Mouse (Mus musculus): Measurements from ENCODE around the gene Ttc37. TPM values are rescaled to one million over a fixed set of nuclear protein-coding genes. Genes with fewer than 3 reads are reported as not detected.

The Ttc37 gene
- total RNA-seq (2014; rRNA removed) = 11.3 and 13.5 TPM in 2 replicates
- 5.7 and 6.2 TPM in 2 replicates for polyA plus RNA-seq (2015; fragmentation: Nextera tagmentation; extraction: Ambion mirVana)

DNA sequence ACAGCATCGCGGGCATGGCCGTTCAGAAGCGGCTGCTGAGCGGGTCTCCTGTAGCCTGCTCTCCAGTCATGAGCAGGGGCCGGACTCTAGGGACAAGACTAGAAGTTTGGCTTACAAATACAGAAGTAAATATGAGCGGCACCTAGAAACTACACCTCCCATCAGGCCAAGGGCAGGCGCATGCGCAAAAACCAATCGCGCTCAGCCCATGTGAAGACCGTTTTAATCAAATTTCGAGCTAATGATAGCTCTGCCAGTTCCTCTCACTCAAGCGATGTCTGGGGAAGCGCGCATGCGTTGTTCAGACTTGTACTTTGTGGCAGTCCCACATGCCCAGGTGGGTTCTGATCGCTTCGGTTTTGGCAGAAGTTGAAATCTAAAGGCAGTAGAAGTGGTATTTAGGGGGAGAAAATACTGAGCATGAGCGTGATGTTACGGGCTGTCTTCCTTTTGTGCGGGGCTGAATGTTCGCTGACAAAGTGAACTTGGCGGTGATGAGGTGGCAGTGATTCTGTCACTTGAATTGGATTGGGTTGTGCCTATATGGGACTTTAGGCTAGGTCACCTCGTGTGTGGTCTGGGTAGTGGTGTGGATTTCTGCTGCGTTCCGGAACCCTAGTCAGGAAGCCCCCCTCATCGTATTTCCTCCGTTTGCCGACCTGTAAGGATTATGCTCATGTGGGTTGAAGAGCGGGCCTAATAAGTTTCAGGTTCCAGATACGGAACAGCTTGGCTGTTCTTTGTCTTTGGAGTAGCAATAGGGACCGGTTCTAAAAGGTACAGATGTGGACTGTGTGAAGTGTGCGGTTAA lies at the start of gene Ttc37, which contains the start of gene Arsk:
Gene Ttc37 (plus strand): TSS at position 242 of the 811 bp plus-strand sequence.
Gene Arsk (minus strand): TSS at position 168 of the 811 bp plus-strand sequence.
- ATAC-seq (peak; percentile 98), DNase-seq (ENCODE audit: low spot score) (peak; percentile 98)
- no peaks in the 10 kb centered on the region for H3K27me3 ChIP-seq (ENCODE audit: insufficient read depth, low read length)
- peak within 1 kb of the TSS; percentile 68 for H3K27ac ChIP-seq
- peak within 1 kb of the TSS; percentile 67 for H3K9ac ChIP-seq (replicated peaks; ENCODE audit: low read length)
- peak within 1 kb of the TSS; percentile 77 for H3K4me3 ChIP-seq (ENCODE audit: low read length)
- H3K4me1 ChIP-seq (ENCODE audit: insufficient read depth, low read length) = peaks cover 4% of the 10 kb centered on the region; the same call in 1 of the 2 replicates
- no peaks in the 10 kb centered on the region for H3K36me3 ChIP-seq (ENCODE audit: insufficient read depth, low read length)
- H3K4me2 ChIP-seq (ENCODE audit: low read depth, low read length) = peak within 1 kb of the TSS; percentile 77
- under 1% methylated on average over 34 of the region's 34 CpGs for WGBS
- TF ChIP-seq CTCF (IDR thresholded peaks at IDR 0.05; ENCODE audit: low read depth) = no peak
- no peaks in the 10 kb centered on the region for H3K9me3 ChIP-seq (ENCODE audit: low read length)

- Histone ChIP-seq H3K4me1 (ENCODE audit: insufficient read depth, low read length) (no peaks in the 10 kb centered on the region), H3K36me3 (ENCODE audit: insufficient read depth, low read length) (no peaks in the 10 kb centered on the region), H3K4me3 (ENCODE audit: low read length) (peak overlapping the region; percentile 57), H3K27ac (peak overlapping the region; percentile 54), H3K9ac (replicated peaks; ENCODE audit: low read length) (peak overlapping the region; percentile 54), H3K9me3 (ENCODE audit: low read length) (no peaks in the 10 kb centered on the region), H3K27me3 (ENCODE audit: insufficient read depth, low read length) (0 out of 2 replicates have a peak, but pooled peaks cover 7% of the 10 kb centered on the region), H3K4me2 (ENCODE audit: low read depth, low read length) (peak overlapping the region; percentile 98)
- no peak; the same call in 1 of the 2 replicates for TF ChIP-seq CTCF (IDR thresholded peaks at IDR 0.05; ENCODE audit: low read depth)
- peak; percentile 67 for ATAC-seq
- under 1% methylated on average over 58 of the region's 59 CpGs for WGBS
- DNase-seq (ENCODE audit: low spot score) = peak; percentile 53
Observed at GRCm38 (mm10) chr13:76055391-76056232, 42.9 kb upstream of the Ttc37 start.

DNA sequence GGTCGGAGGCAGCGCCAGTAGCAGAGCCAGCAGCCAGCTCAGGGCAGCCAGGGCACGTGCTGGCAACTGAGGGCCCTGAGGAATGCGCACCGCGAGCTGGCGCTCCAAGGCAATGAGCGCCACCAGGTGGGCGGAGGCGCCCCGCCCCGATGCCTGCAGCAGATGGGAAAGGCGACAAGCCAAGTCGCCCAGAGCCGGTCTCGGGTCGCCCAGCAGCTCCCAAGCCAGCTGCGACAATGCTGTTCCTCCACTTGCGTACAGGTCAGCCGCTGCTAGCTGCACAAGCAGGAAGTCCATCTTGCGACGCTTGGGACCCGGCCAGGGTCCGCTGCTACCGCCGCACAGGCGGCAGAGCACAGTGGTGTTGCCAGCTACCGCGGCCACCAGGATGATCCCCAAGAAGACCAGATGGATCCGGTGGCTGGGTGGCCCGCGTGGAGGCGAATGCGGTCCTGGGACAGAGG lies 42.2 kb upstream of the Ttc37 start:
- 0 out of 2 replicates have a peak, but pooled peaks cover 7% of the 10 kb centered on the region for H3K27me3 ChIP-seq (ENCODE audit: insufficient read depth, low read length)
- under 1% methylated on average over 34 of the region's 34 CpGs for WGBS
- H3K36me3 ChIP-seq (ENCODE audit: insufficient read depth, low read length) = no peaks in the 10 kb centered on the region
- peak overlapping the region; percentile 57 for H3K4me3 ChIP-seq (ENCODE audit: low read length)
- no peaks in the 10 kb centered on the region for H3K9me3 ChIP-seq (ENCODE audit: low read length)
- peak; percentile 81 for DNase-seq (ENCODE audit: low spot score)
- peak overlapping the region; percentile 98 for H3K4me2 ChIP-seq (ENCODE audit: low read depth, low read length)
- no peaks in the 10 kb centered on the region for H3K4me1 ChIP-seq (ENCODE audit: insufficient read depth, low read length)
- peak; percentile 57 for TF ChIP-seq CTCF (IDR thresholded peaks at IDR 0.05; ENCODE audit: low read depth)
- ATAC-seq = peak; percentile 91
- peak overlapping the region; percentile 54 for H3K9ac ChIP-seq (replicated peaks; ENCODE audit: low read length)
- peak overlapping the region; percentile 54 for H3K27ac ChIP-seq

DNA sequence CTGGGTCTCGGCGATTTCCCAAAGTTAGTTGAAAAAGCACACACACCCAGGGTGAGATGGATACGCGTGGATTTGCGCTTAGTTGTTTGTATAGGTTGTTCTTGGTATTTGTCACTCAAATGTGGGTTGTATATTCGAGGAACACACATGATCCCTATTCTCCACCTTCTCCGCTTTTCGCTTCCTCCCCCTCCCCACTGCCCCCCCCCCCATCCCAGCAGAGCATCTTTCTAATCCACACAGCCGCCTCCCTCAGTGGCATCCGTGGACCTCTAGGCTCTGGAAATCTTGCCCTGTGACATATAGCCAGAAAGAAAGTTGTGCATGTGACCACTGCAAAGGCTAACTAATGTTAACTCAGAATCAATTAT lies 41.7 kb upstream of the Ttc37 start, which contains the start of gene Gpr150:
Gene Gpr150 (minus strand): TSS at position 101 of the 371 bp plus-strand sequence.
- H3K27me3 ChIP-seq (ENCODE audit: insufficient read depth, low read length) = 0 out of 2 replicates have a peak, but pooled peaks cover 7% of the 10 kb centered on the region
- TF ChIP-seq CTCF (IDR thresholded peaks at IDR 0.05; ENCODE audit: low read depth) = no peak
- peak within 1 kb of the TSS; percentile 54 for H3K9ac ChIP-seq (replicated peaks; ENCODE audit: low read length)
- peak within 1 kb of the TSS; percentile 54 for H3K27ac ChIP-seq
- H3K4me1 ChIP-seq (ENCODE audit: insufficient read depth, low read length) = no peaks in the 10 kb centered on the region
- DNase-seq (ENCODE audit: low spot score) = no peak
- peak; percentile 13; the same call in 1 of the 2 replicates for ATAC-seq
- whole genome bisulfite sequencing = 14% methylated on average over 10 of the region's 10 CpGs
- peak within 1 kb of the TSS; percentile 57 for H3K4me3 ChIP-seq (ENCODE audit: low read length)
- H3K4me2 ChIP-seq (ENCODE audit: low read depth, low read length) = peak within 1 kb of the TSS; percentile 98
- H3K9me3 ChIP-seq (ENCODE audit: low read length) = no peaks in the 10 kb centered on the region
- no peaks in the 10 kb centered on the region for H3K36me3 ChIP-seq (ENCODE audit: insufficient read depth, low read length)

DNA sequence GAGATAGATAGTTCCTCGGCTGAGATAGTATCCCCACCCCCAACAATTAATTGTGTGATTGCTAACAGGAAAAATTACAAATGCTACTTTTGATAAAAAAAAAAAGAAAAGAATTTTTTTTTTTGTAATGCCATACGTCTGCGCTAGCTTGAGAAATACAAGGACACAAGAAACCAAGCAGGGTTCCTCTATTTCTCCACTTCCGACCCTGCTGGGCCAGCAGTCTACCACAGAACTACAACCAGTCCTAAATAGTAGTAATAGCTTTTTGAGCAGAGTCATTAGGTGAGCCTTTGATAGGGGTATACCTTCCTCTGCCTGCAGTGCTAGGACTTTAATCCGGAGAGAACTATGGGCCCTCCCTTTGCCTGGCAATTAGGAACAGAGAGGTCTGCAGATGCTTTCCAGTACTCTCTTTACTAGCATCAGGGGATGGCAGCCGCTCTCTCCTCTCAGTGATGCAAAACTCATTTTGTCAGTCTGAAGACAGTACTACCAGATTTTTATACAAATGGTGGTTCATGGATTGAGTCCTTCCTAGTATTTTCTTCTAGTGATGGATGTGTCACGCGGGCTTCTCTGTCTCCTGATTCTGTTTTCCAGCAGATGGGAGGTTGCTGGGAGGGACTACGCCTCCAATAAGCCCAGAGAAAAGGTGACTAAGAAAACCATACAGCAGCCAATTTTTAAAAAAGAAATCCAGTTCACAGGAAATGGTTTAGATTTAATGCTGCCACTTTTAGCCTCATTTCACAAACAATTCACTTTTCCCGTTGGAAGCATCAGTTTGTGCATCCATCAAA lies 41.1 kb upstream of the Ttc37 start:
- no peak overlapping the region for H3K4me3 ChIP-seq (ENCODE audit: low read length)

More for the DNA sequence above, 41.1 kb upstream of the Ttc37 start:
- H3K36me3 ChIP-seq (ENCODE audit: insufficient read depth, low read length) = no peaks in the 10 kb centered on the region
- WGBS = 72% methylated on average over 10 of the region's 10 CpGs
- DNase-seq (ENCODE audit: low spot score) (no peak), ATAC-seq (no peak)
- H3K9ac ChIP-seq (replicated peaks; ENCODE audit: low read length) = no peak overlapping the region
- no peak for TF ChIP-seq CTCF (IDR thresholded peaks at IDR 0.05; ENCODE audit: low read depth)
- H3K27me3 ChIP-seq (ENCODE audit: insufficient read depth, low read length) = 0 out of 2 replicates have a peak, but pooled peaks cover 7% of the 10 kb centered on the region
- no peaks in the 10 kb centered on the region for H3K9me3 ChIP-seq (ENCODE audit: low read length)
- H3K27ac ChIP-seq = no peak overlapping the region
- peak overlapping the region; percentile 98 for H3K4me2 ChIP-seq (ENCODE audit: low read depth, low read length)
- H3K4me1 ChIP-seq (ENCODE audit: insufficient read depth, low read length) = no peaks in the 10 kb centered on the region

Measured in hindbrain, postnatal 0 days (tissue).